Comparison of ENCODE assay signal across 8 mouse cellular contexts in the genomic region with DNA sequence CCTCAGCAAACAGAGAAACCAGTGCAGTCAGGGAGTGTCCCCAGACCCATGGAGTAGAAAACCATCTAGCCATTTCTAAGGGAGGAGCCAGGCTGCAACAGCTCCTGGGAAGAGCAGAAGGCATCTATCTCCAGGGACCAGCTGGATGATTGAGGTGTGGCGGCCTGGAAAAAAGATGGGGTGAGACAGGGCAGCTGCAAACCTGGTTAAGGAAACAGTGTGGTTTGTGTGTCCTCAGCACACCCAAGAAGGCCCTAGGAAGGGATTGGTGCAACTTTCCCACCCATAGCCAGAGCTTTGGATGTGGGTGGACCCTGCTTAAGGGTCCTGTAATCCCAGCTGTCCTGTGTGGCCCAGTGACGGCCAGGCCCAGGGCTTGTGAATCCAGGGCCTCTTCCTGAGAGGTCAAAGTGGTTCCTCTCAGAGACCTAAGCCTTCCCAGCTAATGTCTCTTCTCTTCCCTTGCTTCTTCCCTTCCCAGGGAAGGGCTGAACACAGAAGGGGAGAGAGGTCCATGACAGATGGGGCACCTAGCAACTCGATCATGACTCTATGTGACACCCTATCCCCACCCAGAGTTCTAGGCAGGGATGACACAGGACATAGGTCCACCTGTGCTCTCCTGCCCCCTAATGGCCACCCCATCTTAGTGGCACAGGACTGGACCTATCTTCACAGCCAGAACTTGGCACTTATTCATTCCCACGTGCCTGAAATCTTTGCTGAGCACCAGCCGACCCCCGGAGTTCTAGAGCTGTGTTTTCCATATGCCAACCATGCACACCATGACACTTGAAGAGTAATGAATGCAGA. TPM values are rescaled to one million over a fixed set of nuclear protein-coding genes. Genes with fewer than 3 reads are reported as not detected.
DNase-seq lines count a peak whose midpoint lies in the region; ATAC-seq and TF ChIP-seq lines count a peak whose summit lies in the region.

No protein-coding gene starts in this region.

- ATAC-seq in kidney, postnatal 0 days (replicated peaks; ENCODE audit: low FRiP score, low read depth), result 0 out of 2 replicates have a peak, but pooled peaks have one; percentile 65
- no peak for ATAC-seq in forebrain, embryonic 15.5 days (replicated peaks)

- H3K27me3 ChIP-seq in kidney, postnatal 0 days (ENCODE audit: insufficient read depth, low read length), result no peaks in the 10 kb centered on the region
- no peaks in the 10 kb centered on the region for H3K27me3 ChIP-seq in myocyte (ENCODE audit: control insufficient read depth, insufficient read depth, insufficient read length)
- H3K27me3 ChIP-seq in forebrain, embryonic 15.5 days, result no peaks in the 10 kb centered on the region

- no peak overlapping the region for H3K27ac ChIP-seq in kidney, postnatal 0 days
- H3K27ac ChIP-seq in forebrain, embryonic 15.5 days (replicated peaks), result no peak overlapping the region

- TF ChIP-seq POLR2A in myocyte (IDR thresholded peaks at IDR 0.05; ENCODE audit: insufficient read length, low read depth), result no peak

- no peaks in the 10 kb centered on the region for H3K79me2 ChIP-seq in myocyte (ENCODE audit: control insufficient read depth, insufficient read depth)

- H3ac ChIP-seq in myocyte (ENCODE audit: control insufficient read depth, insufficient read length), result no peak overlapping the region

- peak; percentile 23 for DNase-seq in right cerebral cortex, postnatal 14 days
- DNase-seq in right cerebral cortex, postnatal 10 days (ENCODE audit: low spot score in 2 of 2), result no peak
- peak; percentile 68 for DNase-seq in adrenal gland, postnatal 10 days
- DNase-seq in gastrocnemius, adult 18-20 months (ENCODE audit: low spot score), result peak; percentile 39
- DNase-seq in kidney, postnatal 0 days (ENCODE audit: low spot score), result peak; percentile 57
- no peak for DNase-seq in neural tube, embryonic 10.5 days (ENCODE audit: extremely low spot score, low spot score)

- H3K9me3 ChIP-seq in kidney, postnatal 0 days (replicated peaks; ENCODE audit: low read length), result no peaks in the 10 kb centered on the region
- H3K9me3 ChIP-seq in forebrain, embryonic 15.5 days, result no peaks in the 10 kb centered on the region

- TF ChIP-seq CTCF in kidney, postnatal 0 days (IDR thresholded peaks at IDR 0.05; ENCODE audit: low read depth), result peak; percentile 63

- no peak overlapping the region for H3K4me2 ChIP-seq in kidney, postnatal 0 days (ENCODE audit: low read length)
- H3K4me2 ChIP-seq in myocyte (ENCODE audit: low read depth), result peak overlapping the region; percentile 43
- H3K4me2 ChIP-seq in forebrain, embryonic 15.5 days (replicated peaks), result no peak overlapping the region

- no peaks in the 10 kb centered on the region for H3K36me3 ChIP-seq in kidney, postnatal 0 days (ENCODE audit: insufficient read depth, low read length)
- no peaks in the 10 kb centered on the region for H3K36me3 ChIP-seq in myocyte (ENCODE audit: control insufficient read depth, insufficient read depth)
- no peaks in the 10 kb centered on the region for H3K36me3 ChIP-seq in forebrain, embryonic 15.5 days

- H3K4me1 ChIP-seq in kidney, postnatal 0 days (replicated peaks; ENCODE audit: insufficient read depth, low read length), result no peaks in the 10 kb centered on the region
- no peaks in the 10 kb centered on the region for H3K4me1 ChIP-seq in forebrain, embryonic 15.5 days

- H3K9ac ChIP-seq in kidney, postnatal 0 days (ENCODE audit: low read depth, low read length), result no peak overlapping the region
- no peak overlapping the region for H3K9ac ChIP-seq in forebrain, embryonic 15.5 days (replicated peaks)

- H3K4me3 ChIP-seq in kidney, postnatal 0 days (replicated peaks; ENCODE audit: low read depth, low read length), result no peak overlapping the region
- H3K4me3 ChIP-seq in myocyte, result no peak overlapping the region
- no peak overlapping the region for H3K4me3 ChIP-seq in forebrain, embryonic 15.5 days

- WGBS in kidney, postnatal 0 days, result 43% methylated on average over 6 of the region's 6 CpGs
- 59% methylated on average over 6 of the region's 6 CpGs for WGBS in forebrain, embryonic 15.5 days

TF ChIP-seq in myocyte, 11 proteins besides CTCF, POLR2A, EP300 and RAD21:
- TF ChIP-seq MYOG (IDR thresholded peaks at IDR 0.05; ENCODE audit: control insufficient read depth in 1 of 3, insufficient read depth in 1 of 3, insufficient read length in 2 of 3, low read depth in 2 of 3) (peak in 1 of 3 experiments; percentile 81), USF1 (IDR thresholded peaks at IDR 0.05; ENCODE audit: low read depth) (peak; percentile 4), SRF (IDR thresholded peaks at IDR 0.05; ENCODE audit: control insufficient read depth, insufficient read length, low read depth) (no peak), CEBPB (IDR thresholded peaks at IDR 0.05; ENCODE audit: insufficient read depth, poor library complexity, severe bottlenecking) (no peak), TCF3 (IDR thresholded peaks at IDR 0.05; ENCODE audit: insufficient read length, low read depth) (no peak), MAX (IDR thresholded peaks at IDR 0.05; ENCODE audit: low read depth) (no peak), MYOD1 (IDR thresholded peaks at IDR 0.05; ENCODE audit: control insufficient read depth in 1 of 3, insufficient read length in 2 of 3, low read depth in 2 of 3) (peak in 1 of 3 experiments; percentile 71), REST (IDR thresholded peaks at IDR 0.05; ENCODE audit: insufficient read depth, insufficient read length) (no peak), E2F4 (IDR thresholded peaks at IDR 0.05; ENCODE audit: insufficient read depth) (no peak), TCF12 (IDR thresholded peaks at IDR 0.05; ENCODE audit: insufficient read depth, poor library complexity, severe bottlenecking) (no peak), POLR2AphosphoS2 (IDR thresholded peaks at IDR 0.05; ENCODE audit: insufficient read length, low read depth) (no peak)

RNA-seq across cellular contexts. Expression of a gene that starts 14.2 kb away (rescaled TPM):
- total RNA-seq in adrenal gland, postnatal 10 days (2021), result 10 to 100 TPM; 62.7 to 71.0 TPM
- 10 to 100 TPM; 19.0 to 21.1 TPM for total RNA-seq in gastrocnemius, adult 18-20 months (2021)
- polyA plus RNA-seq in kidney, postnatal 0 days (2015; fragmentation: Nextera tagmentation; extraction: Ambion mirVana), result 24.5 and 26.4 TPM in 2 replicates
- 33.2 TPM for polyA plus RNA-seq in myocyte (2012; fragmentation: generic; extraction: Trizol)
- 13.5 and 14.8 TPM in 2 replicates for polyA plus RNA-seq in forebrain, embryonic 15.5 days (2015; fragmentation: Nextera tagmentation; extraction: Ambion mirVana)

RNA-seq across cellular contexts. Expression of a gene that starts 30.9 kb away (rescaled TPM):
- total RNA-seq in adrenal gland, postnatal 10 days (2021), result 1 to 10 TPM; 6.3 to 6.5 TPM
- under 1 TPM; 0.45 to 0.80 TPM for total RNA-seq in gastrocnemius, adult 18-20 months (2021)
- polyA plus RNA-seq in kidney, postnatal 0 days (2015; fragmentation: Nextera tagmentation; extraction: Ambion mirVana), result 0.42 and 0.83 TPM in 2 replicates
- polyA plus RNA-seq in myocyte (2012; fragmentation: generic; extraction: Trizol), result 0.04 TPM
- 0.34 and 0.41 TPM in 2 replicates for polyA plus RNA-seq in forebrain, embryonic 15.5 days (2015; fragmentation: Nextera tagmentation; extraction: Ambion mirVana)

RNA-seq across cellular contexts. Expression of a gene that starts 45.7 kb away (rescaled TPM):
- total RNA-seq in adrenal gland, postnatal 10 days (2021), result 10 to 100 TPM; 84.9 to 92.0 TPM
- total RNA-seq in gastrocnemius, adult 18-20 months (2021), result 10 to 100 TPM; 61.3 to 63.7 TPM
- polyA plus RNA-seq in kidney, postnatal 0 days (2015; fragmentation: Nextera tagmentation; extraction: Ambion mirVana), result 441 and 458 TPM in 2 replicates
- 175 TPM for polyA plus RNA-seq in myocyte (2012; fragmentation: generic; extraction: Trizol)
- polyA plus RNA-seq in forebrain, embryonic 15.5 days (2015; fragmentation: Nextera tagmentation; extraction: Ambion mirVana), result 576 and 626 TPM in 2 replicates

RNA-seq across cellular contexts. Expression of a gene that starts 56.8 kb away (rescaled TPM):
- total RNA-seq in adrenal gland, postnatal 10 days (2021), result 10 to 100 TPM; 46.4 to 47.5 TPM
- total RNA-seq in gastrocnemius, adult 18-20 months (2021), result 10 to 100 TPM; 21.9 to 26.8 TPM
- polyA plus RNA-seq in kidney, postnatal 0 days (2015; fragmentation: Nextera tagmentation; extraction: Ambion mirVana), result 63.8 and 66.5 TPM in 2 replicates
- 66.0 TPM for polyA plus RNA-seq in myocyte (2012; fragmentation: generic; extraction: Trizol)
- polyA plus RNA-seq in forebrain, embryonic 15.5 days (2015; fragmentation: Nextera tagmentation; extraction: Ambion mirVana), result 104 and 107 TPM in 2 replicates

Comparison
In these comparisons a context has a peak if more than half of its experiments do, and no peak if none do; other contexts are left out.
1. DNase-seq: peak in right cerebral cortex, postnatal 14 days (single experiment), adrenal gland, postnatal 10 days (single experiment), gastrocnemius, adult 18-20 months (single experiment) and kidney, postnatal 0 days (single experiment); none in right cerebral cortex, postnatal 10 days (0 of 2) and neural tube, embryonic 10.5 days (single experiment).